Mouse (Mus musculus): Measurements from ENCODE around the gene Gm3424.
"Not testable (repeated sequence)": the region's sequence is repeated elsewhere in the genome, so short reads cannot be mapped to it uniquely, and the experiment has no call there.

Gene Gm3424

DNA sequence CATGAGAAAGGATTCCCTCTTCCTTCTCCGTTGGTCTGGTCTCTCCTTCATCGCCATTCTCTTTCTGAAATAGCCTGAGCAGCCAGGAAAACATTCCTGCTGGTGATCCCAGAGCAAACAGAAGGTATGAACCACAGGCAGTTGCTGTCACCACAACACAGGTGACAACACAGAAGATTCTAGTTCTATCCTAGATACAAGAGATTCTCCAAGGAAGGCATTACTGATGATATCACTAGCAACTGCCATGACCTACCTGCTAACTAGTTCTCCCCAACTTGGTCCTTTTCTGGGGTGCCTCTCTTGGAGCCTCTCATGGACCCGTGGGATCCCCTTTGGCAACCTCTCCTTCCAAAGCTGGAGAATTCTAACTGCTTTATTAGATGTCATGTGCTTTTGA is at the start of gene Gm3424:
TSS of gene Gm3424 (minus strand) at position 101 of the 400 bp plus-strand sequence.
- not testable (repeated sequence) for DNase-seq (ENCODE audit: low read depth, low spot score)

DNA sequence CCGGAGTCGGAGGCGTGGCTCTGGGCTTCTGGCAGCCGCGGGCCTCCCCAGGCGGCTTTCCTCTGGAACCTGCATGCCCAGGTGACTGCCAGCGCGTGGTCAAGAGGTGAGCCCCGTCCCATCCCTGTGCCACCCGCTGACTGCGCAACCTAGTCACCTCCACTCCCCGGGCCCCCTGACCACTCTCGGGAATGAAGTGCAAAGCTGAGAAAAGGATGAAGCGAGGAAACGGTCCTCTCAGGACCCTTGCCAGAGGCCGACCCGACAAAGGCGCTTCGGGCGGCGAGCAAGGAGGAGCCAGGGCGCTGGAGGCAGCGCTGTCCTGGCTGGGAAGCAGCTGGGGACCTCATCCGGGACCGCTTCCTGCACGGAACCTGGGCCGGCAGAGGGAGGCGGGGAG is 49.7 kb upstream of the Gm3424 start:
- not testable (repeated sequence) for DNase-seq (ENCODE audit: low read depth, low spot score)

DNA sequence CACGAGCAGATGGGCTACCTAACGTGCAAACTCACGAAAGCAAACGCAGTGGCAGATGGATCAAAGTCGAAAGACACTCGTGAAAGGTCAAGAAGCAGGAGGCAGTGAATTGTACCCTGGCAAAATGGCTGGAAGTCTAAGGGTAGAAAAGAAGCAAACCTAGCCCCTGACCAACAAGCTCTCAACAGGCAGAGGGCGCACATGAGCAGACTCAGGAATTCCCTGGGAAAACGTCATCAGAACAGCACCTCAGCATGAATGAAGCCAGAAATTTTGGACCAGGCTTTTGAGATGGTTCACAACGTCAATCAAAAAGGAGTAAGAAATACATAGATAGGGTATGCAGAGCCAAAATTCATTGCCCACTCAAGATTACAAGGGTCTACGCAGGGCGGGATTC is 49.0 kb upstream of the Gm3424 start:
- DNase-seq (ENCODE audit: low read depth, low spot score), result peak; percentile 30

DNA sequence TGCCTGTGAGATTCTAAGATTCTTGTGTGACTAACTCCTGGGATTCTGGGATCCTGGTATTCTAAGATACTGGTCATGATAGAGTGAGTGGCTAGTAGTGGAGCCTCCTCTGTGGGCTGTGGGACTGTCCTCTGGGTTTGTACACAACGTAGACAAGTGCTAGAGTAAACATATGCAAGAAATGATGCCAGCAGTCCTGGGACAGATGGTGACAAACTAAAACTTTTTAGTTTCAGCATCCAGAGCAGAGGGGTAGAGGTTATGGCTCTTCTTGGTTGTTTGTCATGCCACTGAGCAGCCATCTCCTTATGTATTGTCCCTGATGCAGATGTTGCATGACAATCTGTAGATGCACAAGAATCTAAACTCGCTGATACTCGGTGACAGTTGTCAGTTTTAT is 25.8 kb upstream of the Gm3424 start:
- DNase-seq (ENCODE audit: low read depth, low spot score), result not testable (repeated sequence)

DNA sequence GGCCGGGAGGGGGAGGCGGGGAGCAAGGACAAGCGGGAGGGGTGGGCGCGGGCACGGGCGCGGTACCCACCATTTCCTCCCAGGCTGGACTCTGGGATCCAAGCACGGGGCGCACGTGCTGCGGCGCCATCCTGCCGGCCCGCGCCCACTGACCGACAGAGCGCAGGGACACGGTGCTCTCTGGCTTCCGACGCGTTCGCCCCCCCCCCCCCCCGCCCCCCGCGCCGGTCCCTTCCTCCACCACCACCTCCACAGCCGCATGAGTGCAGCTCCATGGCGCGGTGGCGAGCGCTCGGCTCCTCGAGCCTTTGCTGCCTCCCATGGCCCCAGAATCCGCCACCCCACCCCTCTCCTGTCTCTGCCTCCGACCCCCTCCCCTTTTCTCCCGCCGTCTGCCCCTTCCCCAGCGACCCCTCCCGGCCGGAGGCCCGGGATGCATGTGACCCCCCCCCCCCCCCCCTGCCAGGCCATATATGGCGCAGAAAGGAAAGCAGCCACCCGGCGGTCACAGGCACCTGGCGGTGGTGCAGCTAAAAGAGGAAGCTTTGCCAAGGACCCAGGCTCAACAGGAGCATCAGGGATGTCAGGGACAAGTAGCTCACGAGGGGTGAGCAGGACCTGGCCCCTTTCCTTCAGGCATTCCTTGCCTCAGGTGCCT is 17.3 kb downstream of the Gm3424 start:
- not testable (repeated sequence) for DNase-seq (ENCODE audit: low read depth, low spot score)

DNA sequence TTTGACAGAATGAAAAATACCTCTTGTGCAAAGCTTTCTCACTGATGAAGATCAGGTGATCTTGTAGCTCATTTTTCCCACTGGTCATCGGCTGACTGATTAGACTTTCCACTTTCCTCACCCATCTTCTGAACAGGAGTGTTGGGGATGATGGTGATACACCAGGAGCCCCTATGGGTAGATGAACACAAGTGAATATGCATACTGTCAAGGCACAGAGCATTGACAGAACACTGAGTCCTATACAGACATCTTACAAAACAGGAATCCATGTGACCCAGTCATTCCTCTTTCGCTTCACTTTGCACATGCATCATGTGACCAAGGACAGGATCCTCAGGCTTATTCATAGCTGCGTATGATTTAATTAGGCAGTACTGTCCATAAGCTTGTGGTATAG is 22.2 kb downstream of the Gm3424 start, which contains the start of gene Gm3383:
TSS of gene Gm3383 (minus strand) at position 101 of the 400 bp plus-strand sequence.
- DNase-seq (ENCODE audit: low read depth, low spot score), result not testable (repeated sequence)

Data from brain, embryonic 18.5 days (tissue).